Mouse (Mus musculus) 416B (cell line): ENCODE data around the gene Ipo9.

Source experiments
- DNase-seq: peaks from one replicate; pipeline ENCODE4 v3.0.0; 2011; ENCODE audit warnings: low read depth

Ipo9 gene

GRCm38 (mm10) chr1:135368245-135368644 lies 62.1 kb downstream of the Ipo9 start:
- DNase-seq = peak; percentile 87

- no peak for DNase-seq
Measured at GRCm38 (mm10) chr1:135367595-135367994, 62.7 kb downstream of the Ipo9 start.

- DNase-seq = peak; percentile 75
Measured at GRCm38 (mm10) chr1:135367005-135367404, 63.3 kb downstream of the Ipo9 start.

GRCm38 (mm10) chr1:135366380-135366779 lies 63.9 kb downstream of the Ipo9 start:
- DNase-seq = no peak

- no peak for DNase-seq
Measured at GRCm38 (mm10) chr1:135363446-135363845, 66.9 kb downstream of the Ipo9 start.

- no peak for DNase-seq
Measured at GRCm38 (mm10) chr1:135362115-135362514, 68.2 kb downstream of the Ipo9 start.

- DNase-seq = no peak
Measured at GRCm38 (mm10) chr1:135361491-135361890, 68.8 kb downstream of the Ipo9 start.

GRCm38 (mm10) chr1:135359071-135359470 lies 71.2 kb downstream of the Ipo9 start:
- DNase-seq = no peak

- DNase-seq = no peak
Measured at GRCm38 (mm10) chr1:135351953-135352352, 78.3 kb downstream of the Ipo9 start.

- DNase-seq = no peak
Measured at GRCm38 (mm10) chr1:135347498-135348169, 82.7 kb downstream of the Ipo9 start.

- no peak for DNase-seq
Measured at GRCm38 (mm10) chr1:135346891-135347290, 83.4 kb downstream of the Ipo9 start.

GRCm38 (mm10) chr1:135344026-135344425 lies 86.3 kb downstream of the Ipo9 start:
- peak; percentile 60 for DNase-seq

- DNase-seq = no peak
Measured at GRCm38 (mm10) chr1:135341947-135342346, 88.4 kb downstream of the Ipo9 start.
